Mouse (Mus musculus): Measurements from ENCODE around the gene Ubr1. TPM values are rescaled to one million over a fixed set of nuclear protein-coding genes. Genes with fewer than 3 reads are reported as not detected.
"Not testable (repeated sequence)": the region's sequence is repeated elsewhere in the genome, so short reads cannot be mapped to it uniquely, and the experiment has no call there.

Gene Ubr1
- polyA plus RNA-seq, 1 experiment from 2014 or later, result 35.3 TPM

DNA sequence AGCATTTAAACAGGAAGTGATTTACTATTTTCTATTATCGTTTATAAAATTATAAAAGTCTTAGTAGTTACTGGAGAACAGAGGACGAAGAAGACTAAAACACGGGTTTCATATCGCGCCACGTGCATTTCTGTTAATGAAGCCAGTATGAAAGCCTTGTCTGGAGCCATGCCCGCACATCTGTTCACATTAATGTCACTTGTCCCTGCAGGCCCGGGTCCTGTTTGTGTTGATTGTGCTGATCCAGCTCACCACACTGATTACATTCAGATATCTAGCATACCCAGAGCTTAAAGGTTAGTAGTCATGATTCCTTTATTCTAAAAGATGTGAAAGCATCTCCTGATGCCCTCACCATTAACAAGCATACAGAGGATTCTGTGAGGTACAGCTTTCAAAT lies 28.3 kb upstream of the Ubr1 start:
- 83% methylated on average over 8 of the region's 8 CpGs for WGBS
- Histone ChIP-seq H3K27me3 (no peaks in the 10 kb centered on the region), H3K9ac (replicated peaks) (no peak overlapping the region), H3K4me2 (replicated peaks) (no peak overlapping the region), H3K27ac (replicated peaks) (no peak overlapping the region), H3K36me3 (no peaks in the 10 kb centered on the region; the same call in 1 of the 2 replicates), H3K4me3 (no peak overlapping the region), H3K9me3 (no peaks in the 10 kb centered on the region), H3K4me1 (no peaks in the 10 kb centered on the region)
- ATAC-seq (replicated peaks), result no peak

DNA sequence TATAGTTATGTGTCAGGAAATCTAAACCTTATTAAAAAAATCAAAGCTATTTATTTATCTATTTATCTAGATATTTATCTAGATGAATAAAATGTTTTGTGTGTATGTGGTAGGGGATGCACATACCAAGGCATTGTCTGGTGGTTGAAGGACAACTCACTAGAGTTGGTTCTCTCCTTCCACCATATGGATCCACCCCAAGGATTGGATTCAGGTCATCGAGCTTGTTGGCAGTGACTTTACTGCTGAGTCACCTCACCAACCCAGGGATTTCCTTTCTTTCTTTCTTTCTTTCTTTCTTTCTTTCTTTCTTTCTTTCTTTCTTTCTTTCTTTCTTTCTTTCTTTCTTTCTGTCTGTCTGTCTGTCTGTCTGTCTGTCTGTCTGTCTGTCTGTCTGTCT lies 26.1 kb upstream of the Ubr1 start:
- H3K9ac ChIP-seq (replicated peaks); H3K4me1 ChIP-seq; ATAC-seq (replicated peaks); H3K27ac ChIP-seq (replicated peaks); H3K4me2 ChIP-seq (replicated peaks); H3K36me3 ChIP-seq; H3K4me3 ChIP-seq; H3K27me3 ChIP-seq; H3K9me3 ChIP-seq: not testable (repeated sequence)
- 70% methylated on average over 1 of the region's 1 CpGs for WGBS

DNA sequence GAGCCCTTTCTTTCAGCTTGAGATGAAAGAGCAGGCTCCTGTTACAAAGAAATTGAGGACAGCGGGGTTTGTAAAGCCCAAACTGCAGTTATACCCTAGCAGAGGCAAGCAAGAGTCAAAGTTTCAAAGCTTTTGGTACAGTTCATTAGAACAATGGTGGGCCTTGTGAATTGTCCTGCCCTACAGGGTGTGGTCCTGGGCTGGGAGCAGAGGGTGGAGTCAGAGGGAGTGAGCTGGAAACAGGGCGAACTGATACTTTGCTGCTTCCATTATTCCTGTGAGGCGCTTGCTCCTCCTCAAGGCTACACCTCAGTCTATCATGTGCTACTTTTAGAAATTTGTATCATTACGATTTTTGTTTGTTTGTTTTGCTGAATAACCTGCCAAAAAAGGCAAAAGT lies 20.7 kb upstream of the Ubr1 start:
- no peaks in the 10 kb centered on the region for H3K27me3 ChIP-seq
- H3K9ac ChIP-seq (replicated peaks), result no peak overlapping the region
- no peak overlapping the region for H3K4me2 ChIP-seq (replicated peaks)
- no peak for ATAC-seq (replicated peaks)
- no peak overlapping the region for H3K4me3 ChIP-seq
- H3K27ac ChIP-seq (replicated peaks), result no peak overlapping the region
- no peaks in the 10 kb centered on the region; the same call in 1 of the 2 replicates for H3K36me3 ChIP-seq
- H3K4me1 ChIP-seq, result no peaks in the 10 kb centered on the region
- no peaks in the 10 kb centered on the region for H3K9me3 ChIP-seq
- WGBS, result 70% methylated on average over 4 of the region's 4 CpGs

DNA sequence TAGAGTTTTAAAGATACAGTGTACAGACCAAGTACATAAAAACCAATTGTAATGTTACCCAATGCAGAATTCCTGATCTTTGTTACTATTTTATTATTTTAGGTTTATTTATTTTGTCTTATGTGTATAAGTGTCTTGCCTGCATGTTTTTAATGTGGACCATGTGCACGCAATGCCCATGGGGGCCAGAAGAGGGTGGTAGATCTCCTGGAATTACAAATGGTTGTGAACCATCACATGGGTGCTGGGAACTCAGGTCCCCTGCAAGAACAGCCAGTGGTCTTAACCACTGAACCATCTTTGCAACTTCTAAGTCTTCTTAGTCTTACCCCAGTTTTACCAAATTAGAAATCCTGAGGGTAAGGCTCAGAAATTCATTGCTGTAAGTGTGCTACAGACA lies 14.7 kb upstream of the Ubr1 start:
- H3K4me1 ChIP-seq, result no peaks in the 10 kb centered on the region
- no peaks in the 10 kb centered on the region for H3K9me3 ChIP-seq
- 98% methylated on average over 1 of the region's 1 CpGs for WGBS
- H3K9ac ChIP-seq (replicated peaks), result no peak overlapping the region
- no peak overlapping the region for H3K27ac ChIP-seq (replicated peaks)
- no peak overlapping the region for H3K4me3 ChIP-seq
- no peak for ATAC-seq (replicated peaks)
- H3K4me2 ChIP-seq (replicated peaks), result no peak overlapping the region
- H3K36me3 ChIP-seq, result peaks cover 6% of the 10 kb centered on the region; the same call in 1 of the 2 replicates
- no peaks in the 10 kb centered on the region for H3K27me3 ChIP-seq

DNA sequence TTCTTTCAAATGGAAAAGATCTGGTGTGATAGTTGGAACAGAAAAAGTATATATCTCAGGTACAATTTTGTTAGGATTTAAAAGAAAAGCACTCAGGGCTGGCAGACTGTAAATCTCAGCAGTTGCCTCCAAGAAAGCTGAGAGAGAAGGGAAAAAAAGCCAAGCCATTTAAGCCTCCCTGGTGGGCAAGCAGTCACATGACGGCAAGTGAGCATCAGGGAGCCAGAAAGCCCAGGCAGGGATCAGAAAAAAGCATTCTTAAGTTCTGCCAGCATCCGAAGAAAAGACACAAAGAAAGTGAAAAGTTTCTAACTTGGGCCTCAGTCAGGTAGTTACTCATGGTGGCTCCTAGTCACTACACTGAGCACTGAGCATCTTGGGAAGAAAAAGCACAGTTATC lies 13.1 kb upstream of the Ubr1 start:
- no peak overlapping the region for H3K27ac ChIP-seq (replicated peaks)
- H3K36me3 ChIP-seq, result peaks cover 6% of the 10 kb centered on the region; the same call in 1 of the 2 replicates
- no peak overlapping the region for H3K9ac ChIP-seq (replicated peaks)
- no peak for ATAC-seq (replicated peaks)
- H3K4me3 ChIP-seq, result no peak overlapping the region
- H3K4me2 ChIP-seq (replicated peaks), result no peak overlapping the region
- no peaks in the 10 kb centered on the region for H3K4me1 ChIP-seq
- no peaks in the 10 kb centered on the region for H3K27me3 ChIP-seq
- no peaks in the 10 kb centered on the region for H3K9me3 ChIP-seq
- 3% methylated on average over 2 of the region's 2 CpGs for WGBS

DNA sequence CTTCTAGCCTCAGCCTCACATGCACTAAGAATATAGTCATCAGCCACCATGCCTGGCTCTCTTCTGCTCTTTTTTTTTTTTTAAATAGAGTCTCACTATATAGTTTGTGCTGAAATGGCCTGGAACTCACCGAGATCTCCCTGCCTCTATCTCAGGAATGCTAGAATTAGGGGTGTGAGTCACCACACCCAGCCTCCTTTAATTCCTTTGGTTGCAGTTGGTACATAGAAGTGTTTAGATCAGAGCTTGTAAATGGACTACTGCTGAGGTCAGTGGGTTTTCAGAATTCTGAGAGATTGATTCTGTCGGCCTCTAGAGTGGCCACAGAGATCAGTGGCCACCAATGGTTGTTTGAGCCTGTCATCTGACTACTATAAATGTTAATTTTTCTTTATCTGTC lies 10.3 kb upstream of the Ubr1 start:
- no peaks in the 10 kb centered on the region for H3K27me3 ChIP-seq
- no peak overlapping the region for H3K9ac ChIP-seq (replicated peaks)
- peaks cover 6% of the 10 kb centered on the region; the same call in 1 of the 2 replicates for H3K36me3 ChIP-seq
- 71% methylated on average over 2 of the region's 2 CpGs for WGBS
- ATAC-seq (replicated peaks), result no peak
- H3K27ac ChIP-seq (replicated peaks), result no peak overlapping the region
- no peaks in the 10 kb centered on the region for H3K9me3 ChIP-seq
- no peak overlapping the region for H3K4me2 ChIP-seq (replicated peaks)
- H3K4me1 ChIP-seq, result peaks cover 10% of the 10 kb centered on the region; the same call in 1 of the 2 replicates
- H3K4me3 ChIP-seq, result no peak overlapping the region

DNA sequence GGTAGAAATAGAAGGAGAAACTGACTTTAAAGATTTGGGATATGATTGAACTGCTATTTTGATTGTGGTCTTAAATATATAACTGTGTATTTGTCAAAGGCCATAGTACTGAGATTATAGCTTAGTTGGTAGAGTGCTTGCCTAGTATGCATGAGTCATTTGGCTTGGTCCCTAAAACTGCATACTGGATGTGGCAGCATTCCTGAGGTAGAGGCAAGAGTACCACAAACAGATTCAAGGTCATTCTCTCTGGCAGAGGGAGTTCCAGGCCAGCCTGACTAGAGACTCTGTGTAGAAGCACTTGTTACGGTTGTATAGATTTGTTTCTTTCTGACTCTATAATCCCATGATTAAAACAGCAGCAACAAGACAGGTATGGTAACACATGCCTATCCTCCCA lies 9.3 kb upstream of the Ubr1 start:
- no peak overlapping the region for H3K27ac ChIP-seq (replicated peaks)
- H3K4me3 ChIP-seq, result no peak overlapping the region
- H3K36me3 ChIP-seq, result no peaks in the 10 kb centered on the region
- H3K4me1 ChIP-seq, result peaks cover 10% of the 10 kb centered on the region; the same call in 1 of the 2 replicates
- no peaks in the 10 kb centered on the region for H3K9me3 ChIP-seq
- 87% methylated on average over 1 of the region's 1 CpGs for whole genome bisulfite sequencing
- no peak for ATAC-seq (replicated peaks)
- H3K27me3 ChIP-seq, result no peaks in the 10 kb centered on the region
- no peak overlapping the region for H3K9ac ChIP-seq (replicated peaks)
- no peak overlapping the region for H3K4me2 ChIP-seq (replicated peaks)

DNA sequence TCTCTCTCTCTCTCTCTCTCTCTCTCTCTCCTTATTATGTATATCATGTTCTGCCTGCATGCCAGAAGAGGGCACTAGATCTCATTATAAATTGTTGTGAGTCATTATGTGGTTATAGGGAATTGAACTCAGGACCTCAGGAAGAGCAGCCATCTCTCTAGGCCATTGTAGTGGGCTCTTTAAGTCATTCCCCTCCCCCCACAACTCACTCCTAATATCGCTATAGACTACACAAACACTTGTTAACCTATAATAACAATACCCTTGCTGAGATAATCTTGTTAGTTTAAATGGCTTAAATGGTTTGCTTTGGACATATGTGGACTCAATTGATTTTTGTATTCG lies 8.2 kb upstream of the Ubr1 start:
- Histone ChIP-seq H3K4me1 (peaks cover 10% of the 10 kb centered on the region; the same call in 1 of the 2 replicates), H3K4me2 (replicated peaks) (no peak overlapping the region), H3K27me3 (no peaks in the 10 kb centered on the region), H3K36me3 (no peaks in the 10 kb centered on the region), H3K27ac (replicated peaks) (no peak overlapping the region), H3K4me3 (no peak overlapping the region), H3K9ac (replicated peaks) (no peak overlapping the region), H3K9me3 (no peaks in the 10 kb centered on the region)
- 43% methylated on average over 2 of the region's 2 CpGs for WGBS
- ATAC-seq (replicated peaks), result no peak

DNA sequence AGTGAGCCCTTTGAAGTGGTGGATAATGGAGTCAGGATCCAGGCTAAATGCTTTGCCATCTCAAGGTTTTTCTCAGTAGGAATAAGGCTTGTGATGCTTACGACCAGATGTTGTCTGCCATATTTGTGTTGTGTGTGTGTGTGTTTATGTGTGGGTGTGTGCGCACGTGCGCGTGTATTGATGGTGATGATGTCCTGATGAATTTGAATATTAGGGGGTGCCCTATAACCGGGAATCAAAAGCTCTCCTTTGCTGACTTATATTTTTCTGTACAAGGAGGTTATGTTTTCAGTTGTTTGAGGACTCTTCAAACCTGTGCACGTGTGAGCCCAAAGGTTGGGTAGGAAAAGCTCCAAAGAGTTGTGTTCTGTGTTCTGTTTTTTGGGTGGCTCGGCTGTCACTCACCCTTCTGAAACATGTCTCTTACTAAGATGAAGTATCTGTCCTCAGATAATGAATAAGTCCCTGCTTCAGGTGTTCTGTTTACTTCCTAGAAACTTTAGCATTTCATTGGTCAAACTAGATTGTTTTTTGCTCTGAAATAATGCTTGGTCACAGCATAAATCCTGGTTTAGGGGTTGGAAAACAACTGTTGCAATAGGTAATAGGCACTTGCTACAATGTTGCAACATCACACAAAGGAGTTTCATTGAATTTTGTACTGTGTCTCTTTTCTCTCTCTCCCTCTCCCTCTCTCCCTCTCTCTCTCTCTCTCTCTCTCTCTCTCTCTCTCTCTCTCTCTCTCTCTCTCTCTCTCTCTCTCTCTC lies 7.6 kb upstream of the Ubr1 start:
- 79% methylated on average over 8 of the region's 8 CpGs for WGBS
- peaks cover 10% of the 10 kb centered on the region; the same call in 1 of the 2 replicates for H3K4me1 ChIP-seq
- no peaks in the 10 kb centered on the region for H3K9me3 ChIP-seq
- H3K27me3 ChIP-seq, result no peaks in the 10 kb centered on the region
- ATAC-seq (replicated peaks), result peak; percentile 23; the same call in 1 of the 2 replicates
- peak overlapping the region; percentile 87 for H3K4me2 ChIP-seq (replicated peaks)
- peak overlapping the region; percentile 88 for H3K4me3 ChIP-seq
- peak overlapping the region; percentile 91 for H3K9ac ChIP-seq (replicated peaks)
- peak overlapping the region; percentile 85 for H3K27ac ChIP-seq (replicated peaks)
- H3K36me3 ChIP-seq, result no peaks in the 10 kb centered on the region

DNA sequence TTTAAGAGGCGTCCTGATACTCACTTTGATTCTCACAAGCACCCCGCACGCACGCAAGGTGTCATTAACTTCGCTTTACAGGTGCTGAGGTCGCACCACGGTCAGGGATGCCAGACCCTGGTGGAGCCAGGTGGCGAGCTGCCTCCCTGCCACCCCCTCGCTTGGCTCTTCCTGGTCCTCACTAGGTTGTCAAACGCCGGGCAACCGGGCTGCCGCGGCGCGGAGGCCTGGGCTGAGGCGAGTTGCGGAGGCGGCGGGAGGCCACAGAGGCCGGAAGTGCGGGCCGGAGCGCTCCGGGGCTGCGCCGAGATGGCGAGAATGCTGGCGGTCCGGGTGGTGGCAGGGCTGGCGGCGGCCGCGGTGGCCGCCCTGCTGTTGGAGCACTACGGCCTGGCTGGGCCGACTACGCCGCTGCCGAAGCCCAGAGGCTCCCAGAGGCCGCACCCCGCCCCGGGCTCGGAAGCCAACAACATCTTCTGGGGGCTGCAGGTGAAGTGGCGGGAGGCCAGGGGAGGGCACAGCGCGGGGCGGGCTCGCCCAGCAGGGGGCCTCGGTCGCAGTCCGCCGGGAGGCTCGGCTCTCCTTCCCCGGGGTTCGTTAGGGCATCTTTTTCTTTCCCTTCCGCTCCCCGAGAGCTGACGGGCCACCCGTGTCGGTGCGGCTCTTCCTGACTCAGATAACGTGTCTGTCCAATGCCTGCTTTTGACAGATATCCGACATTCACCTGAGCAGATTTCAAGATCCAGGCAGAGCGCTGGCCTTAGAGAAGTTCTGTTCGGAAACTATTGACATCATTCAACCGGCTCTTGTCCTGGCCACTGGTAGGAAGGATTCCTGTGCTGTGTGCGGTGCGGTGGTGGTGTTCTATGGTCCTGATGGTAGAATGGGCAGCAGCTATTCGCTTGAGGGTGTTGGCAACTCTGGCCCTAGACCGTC lies 6.7 kb upstream of the Ubr1 start, which contains the start of gene Tmem62:
Tmem62 (plus strand) TSS at position 28 of the 936 bp plus-strand sequence.
- peak within 1 kb of the TSS; percentile 88 for H3K4me3 ChIP-seq
- H3K27ac ChIP-seq (replicated peaks), result peak within 1 kb of the TSS; percentile 85
- H3K4me1 ChIP-seq, result peaks cover 10% of the 10 kb centered on the region; the same call in 1 of the 2 replicates
- H3K9ac ChIP-seq (replicated peaks), result peak within 1 kb of the TSS; percentile 91
- H3K4me2 ChIP-seq (replicated peaks), result peak within 1 kb of the TSS; percentile 87
- no peaks in the 10 kb centered on the region for H3K9me3 ChIP-seq
- no peaks in the 10 kb centered on the region for H3K27me3 ChIP-seq
- WGBS, result under 1% methylated on average over 71 of the region's 71 CpGs
- ATAC-seq (replicated peaks), result peak; percentile 79
- no peaks in the 10 kb centered on the region for H3K36me3 ChIP-seq

DNA sequence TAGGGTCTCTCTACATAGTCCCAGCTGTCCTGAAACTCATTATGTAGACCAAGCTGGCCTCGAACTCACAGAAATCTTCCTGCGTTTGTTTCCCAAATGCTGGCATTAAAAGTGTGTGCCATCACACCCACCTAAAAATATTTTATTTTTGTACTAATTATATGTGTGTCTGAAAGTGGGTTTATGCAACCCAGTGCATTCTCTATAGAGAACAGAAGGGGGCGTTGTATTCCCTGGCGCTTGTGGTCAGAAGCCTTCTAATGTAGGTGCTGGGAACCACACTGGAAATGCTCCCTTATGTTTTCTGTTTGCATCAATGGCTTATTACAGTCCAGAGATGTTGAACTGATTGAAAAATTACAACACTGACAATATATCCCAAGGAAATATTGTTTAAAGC lies 5.8 kb upstream of the Ubr1 start:
- Histone ChIP-seq H3K4me1 (peaks cover 12% of the 10 kb centered on the region), H3K27me3 (no peaks in the 10 kb centered on the region), H3K27ac (replicated peaks) (no peak overlapping the region), H3K4me2 (replicated peaks) (no peak overlapping the region), H3K4me3 (no peak overlapping the region), H3K9me3 (no peaks in the 10 kb centered on the region), H3K36me3 (no peaks in the 10 kb centered on the region), H3K9ac (replicated peaks) (no peak overlapping the region)
- WGBS, result 51% methylated on average over 4 of the region's 4 CpGs
- ATAC-seq (replicated peaks), result no peak

DNA sequence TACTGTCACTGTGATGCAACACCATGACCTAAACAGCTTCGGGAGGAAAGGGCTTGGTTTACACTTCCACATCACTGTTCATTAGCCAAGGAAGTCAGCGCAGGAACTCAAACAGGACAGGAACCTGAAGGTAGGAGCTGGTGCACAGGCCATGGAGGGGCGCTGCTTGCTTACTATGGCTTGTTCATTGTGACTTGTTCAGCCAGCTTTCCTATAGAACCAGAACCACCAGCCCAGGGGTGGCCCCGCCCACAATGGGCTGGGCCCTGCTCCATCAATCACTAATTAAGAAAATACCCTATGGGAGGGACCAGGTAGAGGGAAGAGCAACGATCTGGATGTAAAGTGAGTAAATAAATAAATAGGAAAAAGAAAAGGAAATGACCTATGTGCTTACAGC lies 2.4 kb upstream of the Ubr1 start:
- no peaks in the 10 kb centered on the region for H3K36me3 ChIP-seq
- H3K4me3 ChIP-seq, result no peak overlapping the region
- no peak for ATAC-seq (replicated peaks)
- no peak overlapping the region for H3K4me2 ChIP-seq (replicated peaks)
- H3K9ac ChIP-seq (replicated peaks), result no peak overlapping the region
- H3K27ac ChIP-seq (replicated peaks), result no peak overlapping the region
- no peaks in the 10 kb centered on the region for H3K9me3 ChIP-seq
- WGBS, result 14% methylated on average over 5 of the region's 5 CpGs
- peaks cover 33% of the 10 kb centered on the region for H3K4me1 ChIP-seq
- H3K27me3 ChIP-seq, result no peaks in the 10 kb centered on the region
